Mouse (Mus musculus) cerebellum, postnatal 4 days (tissue): ENCODE data around the gene Irf2.

Experiments
- DNase-seq, 2 experiments: peaks; one replicate each; pipeline ENCODE4 v3.0.0; 2022; ENCODE audit warnings: low spot score in 2 of 2, mixed read lengths in 1 of 2

The Irf2 gene

DNA sequence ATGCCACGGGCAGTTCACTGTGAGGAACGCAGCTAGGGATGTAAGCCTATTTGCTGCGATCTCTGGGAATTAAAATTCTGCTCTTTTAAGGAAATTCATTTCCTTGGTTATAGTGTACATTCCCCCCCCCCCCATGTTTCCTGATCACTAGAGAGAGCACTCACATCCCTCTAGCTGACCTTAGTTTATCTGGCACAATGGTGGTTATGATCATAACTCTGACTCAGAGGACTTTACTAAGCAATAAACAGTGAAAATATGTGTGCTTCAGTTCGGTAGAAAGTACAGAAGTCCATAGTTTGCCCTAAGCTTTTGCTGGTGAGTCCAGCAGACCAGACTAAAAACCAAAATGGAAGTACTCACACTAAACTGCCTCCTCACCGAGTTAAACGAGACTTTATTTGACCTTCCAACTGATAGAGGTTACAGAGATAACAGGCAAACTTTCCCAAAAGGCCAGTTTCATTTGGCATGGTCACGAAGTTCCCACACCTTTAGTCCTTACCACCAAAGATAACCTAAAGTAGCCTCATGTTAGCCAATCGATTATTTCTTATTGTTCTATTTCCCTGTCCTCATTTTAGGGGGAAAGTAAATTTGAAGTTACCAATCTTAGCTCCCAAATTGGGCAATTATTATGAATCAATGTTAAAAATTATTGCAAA is 142.4 kb downstream of the Irf2 start:
- no peak for DNase-seq

DNA sequence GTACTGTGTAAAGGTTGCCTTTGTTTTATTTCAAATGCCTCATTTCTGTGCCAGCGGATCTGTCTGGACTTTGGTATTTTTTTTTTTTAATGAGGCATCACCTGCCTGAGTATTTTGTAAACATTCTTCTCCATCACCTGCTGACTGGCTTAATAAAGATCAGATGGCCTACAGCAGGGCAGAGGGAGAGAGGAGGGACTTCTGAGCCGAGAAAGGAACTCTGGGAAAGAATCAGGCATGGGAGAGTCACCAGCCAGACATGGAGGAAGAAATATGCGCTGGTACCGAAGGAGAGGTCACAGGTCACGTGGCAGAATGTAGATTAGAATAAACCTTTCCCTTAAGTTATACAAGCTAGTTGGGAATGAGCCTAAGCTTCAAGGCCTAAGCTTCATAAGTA is 143.2 kb downstream of the Irf2 start:
- DNase-seq, result no peak

DNA sequence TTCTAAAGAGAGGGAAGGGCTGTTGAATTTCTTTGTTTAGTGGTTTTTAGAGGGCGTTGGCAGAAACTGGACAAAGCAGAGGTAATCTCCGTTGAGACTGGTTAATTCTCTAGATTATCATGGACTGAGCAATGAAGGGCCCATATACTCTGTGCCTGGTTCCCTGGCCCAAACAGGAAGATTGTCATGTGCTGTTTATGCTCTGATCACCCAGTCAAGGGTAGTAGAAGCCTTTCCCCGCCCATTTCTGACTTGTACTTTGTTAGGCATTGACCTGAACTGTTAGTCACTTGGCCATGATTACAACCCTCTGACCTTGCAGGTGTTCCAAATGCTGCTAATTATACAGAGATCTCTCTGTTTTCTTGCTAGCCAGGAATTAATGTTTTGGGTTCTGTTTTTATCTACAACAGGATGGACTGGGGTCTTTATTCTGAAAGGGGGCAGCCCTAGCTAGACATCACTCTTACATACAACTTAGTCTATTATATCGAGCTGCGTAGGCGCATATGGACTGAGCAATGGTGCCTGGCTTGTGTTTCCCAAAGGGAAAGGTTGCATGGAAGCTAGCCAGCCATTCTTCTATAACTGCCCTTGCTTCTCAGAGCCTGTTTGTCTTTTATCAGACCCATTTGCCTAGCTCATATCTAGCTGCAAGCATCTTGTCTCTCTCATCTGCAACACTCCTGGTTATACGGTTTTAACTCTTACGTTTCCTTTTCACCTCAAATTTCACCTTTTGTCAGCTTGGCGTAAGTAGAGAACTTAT is 143.9 kb downstream of the Irf2 start:
- no peak for DNase-seq

DNA sequence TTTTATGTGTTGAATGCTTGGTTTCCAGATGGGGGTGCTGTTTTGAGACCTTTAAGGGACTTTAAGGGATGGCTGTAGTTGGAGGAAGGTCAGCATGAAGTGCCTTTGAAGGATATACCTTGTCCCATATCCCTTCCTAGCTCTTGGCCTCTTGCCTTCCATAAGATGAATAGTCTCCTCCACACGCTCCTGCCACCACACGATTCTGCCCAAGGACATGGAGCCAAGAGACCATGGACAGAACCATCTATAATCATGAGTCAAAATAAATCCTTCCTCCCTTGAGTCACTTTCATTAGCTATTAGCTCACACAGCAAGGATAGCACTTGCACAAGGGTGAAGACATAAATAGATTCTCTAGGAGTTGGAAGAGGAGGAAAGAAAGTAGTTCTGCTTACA is 146.3 kb downstream of the Irf2 start:
- no peak for DNase-seq

DNA sequence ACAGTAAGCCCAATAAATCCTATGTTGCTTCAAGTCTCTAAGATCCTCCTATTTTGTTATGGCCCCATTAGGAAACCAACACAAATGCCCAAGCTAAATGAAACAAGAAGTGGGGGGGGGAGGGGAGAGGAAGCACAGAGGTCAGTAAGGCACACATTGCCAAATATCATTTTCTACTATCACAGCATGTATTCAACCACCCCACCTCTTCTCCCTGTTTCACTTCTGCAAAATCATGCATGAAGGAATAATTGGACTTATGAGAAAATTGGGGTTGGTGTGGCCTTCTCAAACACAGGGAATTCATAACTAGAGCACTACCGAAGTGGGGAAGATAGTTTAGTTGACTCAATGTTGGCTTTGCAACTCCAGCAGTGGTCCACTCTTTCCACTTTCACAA is 146.7 kb downstream of the Irf2 start:
- DNase-seq, result no peak

DNA sequence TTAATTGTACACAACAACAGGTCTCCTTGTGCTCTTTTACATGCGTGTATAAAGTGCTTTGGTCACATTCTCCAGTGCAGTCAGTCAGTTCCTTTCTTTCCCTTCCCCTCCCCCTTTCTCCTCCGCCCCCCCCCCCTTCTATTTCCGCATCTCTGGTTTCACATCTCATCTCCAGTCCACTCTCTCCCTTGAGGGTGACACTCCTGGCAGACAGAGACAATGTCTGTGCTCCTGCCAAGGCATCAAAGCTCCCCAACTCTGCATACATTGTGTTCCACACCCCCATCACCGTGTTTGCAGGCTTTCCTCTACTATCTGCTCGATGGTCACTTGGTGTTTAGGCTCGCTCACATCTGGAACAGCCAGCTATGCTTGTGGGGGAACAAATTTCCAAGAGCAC is 147.9 kb downstream of the Irf2 start:
- no peak for DNase-seq

DNA sequence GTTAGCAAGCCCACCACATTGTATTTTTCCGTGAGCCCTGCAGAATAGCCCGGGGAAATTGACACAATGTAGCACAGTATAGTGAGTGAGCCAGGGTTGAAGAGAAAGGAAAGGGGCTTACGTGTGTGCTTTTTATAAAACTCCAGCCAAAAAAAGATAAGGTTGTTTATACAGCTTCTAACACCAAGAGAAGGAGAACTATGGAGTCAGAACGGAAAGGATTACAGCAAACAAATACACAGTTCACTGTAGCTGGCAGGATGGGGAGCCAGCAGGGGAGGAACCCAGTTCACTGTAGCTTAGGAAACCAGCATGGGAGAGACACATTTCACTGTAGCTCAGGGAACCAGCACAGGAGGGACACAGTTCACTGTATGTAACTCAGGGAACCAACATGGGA is 149.0 kb downstream of the Irf2 start:
- no peak for DNase-seq

DNA sequence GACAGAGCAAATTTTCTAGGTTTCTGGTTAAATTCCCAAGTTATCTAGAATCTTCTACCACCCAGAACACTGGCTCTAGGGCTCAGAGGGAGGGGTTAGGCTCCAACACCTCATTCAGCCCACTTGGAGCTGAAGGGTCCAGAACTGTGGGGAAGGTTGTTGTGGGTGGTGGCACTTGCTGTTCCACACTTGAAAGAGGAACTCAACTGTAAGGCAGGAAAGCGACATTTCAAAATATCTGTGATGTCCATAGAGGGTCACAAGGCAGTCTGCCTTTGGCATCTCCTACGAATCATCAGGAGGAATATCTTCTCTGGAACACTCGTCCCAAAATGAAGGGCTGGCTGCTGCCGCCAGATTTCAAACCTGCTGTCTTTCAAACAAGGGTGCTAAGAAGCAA is 150.7 kb downstream of the Irf2 start:
- DNase-seq, result no peak

DNA sequence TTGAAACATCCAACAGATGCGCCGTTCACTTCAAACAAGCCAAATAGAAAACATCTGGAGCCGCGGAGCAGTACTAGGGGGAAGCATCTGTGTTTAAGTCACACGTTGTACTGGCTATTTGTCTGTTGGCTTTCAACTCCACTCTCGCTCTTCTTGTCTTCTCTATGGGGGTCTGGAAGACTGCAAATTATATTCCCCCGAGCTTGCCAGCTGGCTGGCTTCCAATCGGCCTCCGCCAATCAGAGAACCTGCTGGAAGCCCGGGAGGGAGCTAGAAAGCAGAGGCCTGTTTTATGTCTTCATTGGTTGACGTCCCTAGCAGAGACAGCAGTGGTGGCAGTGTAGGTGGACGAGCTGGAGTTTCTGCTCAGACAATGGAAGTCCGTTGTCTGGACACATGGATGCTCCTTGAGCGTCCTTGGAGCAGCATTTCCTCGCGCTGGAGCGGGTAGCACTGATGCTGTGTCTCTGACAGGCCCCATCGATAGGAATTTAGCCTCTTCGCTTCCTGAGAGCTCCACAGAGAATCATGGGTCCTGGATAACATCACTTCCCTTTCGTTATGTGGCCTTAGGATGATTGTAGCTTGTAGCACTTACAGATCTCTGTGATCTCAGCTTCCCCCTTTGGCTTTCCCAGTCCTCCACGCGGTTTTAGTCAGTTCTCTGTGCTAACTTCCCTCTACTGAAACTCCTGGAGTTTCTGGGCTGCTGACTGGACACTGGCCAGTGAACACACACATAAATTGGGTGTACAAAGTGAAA is 153.2 kb downstream of the Irf2 start:
- peak; percentile 63 to 82 for DNase-seq

DNA sequence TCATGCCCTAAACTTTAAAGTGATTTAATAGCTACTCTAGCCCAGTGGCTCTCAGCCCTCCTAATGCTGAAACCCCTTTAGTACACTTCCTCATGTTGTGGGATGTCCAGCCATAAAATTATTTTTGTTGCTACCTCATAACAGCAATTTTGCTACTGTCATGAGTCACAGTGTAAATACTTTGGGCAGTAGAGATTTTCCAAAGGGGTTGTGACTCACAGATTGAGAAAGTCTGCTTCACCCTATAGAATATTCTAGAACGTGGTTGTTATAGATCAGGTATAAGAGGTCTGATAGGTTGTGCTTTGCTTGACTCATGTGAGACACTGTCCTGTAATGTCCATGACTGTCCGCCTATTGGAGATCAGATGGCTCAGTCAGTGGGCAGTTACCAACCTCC is 154.9 kb downstream of the Irf2 start:
- DNase-seq, result no peak

DNA sequence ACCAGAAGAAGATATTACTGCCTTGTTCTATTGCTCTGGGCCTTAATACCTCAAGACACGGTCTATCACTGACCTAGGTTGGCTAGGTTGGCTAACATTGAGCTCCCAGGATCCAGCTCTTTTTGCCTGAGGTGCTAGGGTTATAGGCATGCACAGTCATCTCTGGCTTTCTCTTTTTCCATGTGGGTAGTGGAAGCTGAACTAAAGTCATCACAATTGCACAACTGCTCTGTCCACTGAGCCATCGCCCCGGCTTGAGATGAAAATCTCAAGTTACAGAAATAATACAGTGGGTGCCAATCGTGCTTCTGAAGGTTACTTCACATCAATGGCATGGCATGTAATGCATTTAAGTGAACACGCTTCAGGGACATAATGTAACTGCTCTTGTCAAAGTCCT is 156.5 kb downstream of the Irf2 start:
- DNase-seq, result no peak

DNA sequence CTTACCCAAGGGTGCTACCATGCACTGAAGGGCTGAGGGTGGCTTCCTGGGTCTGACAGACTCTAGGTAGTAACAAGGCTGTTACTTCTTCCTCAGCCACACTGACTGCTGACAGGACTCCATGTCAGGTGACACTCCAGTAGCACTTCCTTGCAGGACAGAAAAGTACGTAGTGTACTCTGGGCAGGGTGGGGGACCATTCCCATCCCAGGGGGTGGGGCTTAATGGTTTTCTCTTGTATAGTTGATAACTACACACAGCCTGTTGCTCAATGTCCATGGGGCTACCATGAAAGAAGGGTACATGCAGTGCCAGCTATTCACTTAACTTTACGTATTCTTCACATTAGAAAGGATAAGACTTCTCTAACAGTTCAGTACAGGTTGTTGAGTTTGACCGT is 157.2 kb downstream of the Irf2 start:
- no peak for DNase-seq
